Mouse (Mus musculus) spleen, adult 2 months (tissue): ENCODE measurements around the gene Nfkb2.

ENCODE experiments used
- CTCF ChIP-seq: fragments of 200-500 bp; IDR thresholded peaks from 2 replicates; pipeline ENCODE4 v1.5.1; 2011; ENCODE audit warnings: mild to moderate bottlenecking, inconsistent platforms; ENCODE audit not compliant: insufficient read depth, insufficient read length, insufficient replicate concordance; ENCODE audit errors: extremely low read depth
- POLR2A ChIP-seq: fragments of 200-500 bp; IDR thresholded peaks from 2 replicates; pipeline ENCODE4 v1.6.1; 2011; ENCODE audit warnings: low read depth, low read length, inconsistent platforms

GRCm38 (mm10) chr19:46310312-46310865 lies 6.3 kb downstream of the Nfkb2 start:
- no peak for TF ChIP-seq CTCF
- TF ChIP-seq POLR2A, result no peak
